Mouse (Mus musculus): ENCODE measurements around the gene Inafm1. TPM values are rescaled to one million over a fixed set of nuclear protein-coding genes. Genes with fewer than 3 reads are reported as not detected.
A peak's percentile ranks its signal among the peaks of the same experiment; 100 is the strongest.

Gene Inafm1
- polyA plus RNA-seq, 1 experiment from 2014 or later, result 28.0 TPM

- Histone ChIP-seq H3K4me3 (ENCODE audit: low read depth, low read length) (peak overlapping the region; percentile 46), H3K4me2 (replicated peaks; ENCODE audit: low read depth) (peak overlapping the region; percentile 79), H3K27me3 (ENCODE audit: control insufficient read depth, insufficient read depth, low read length) (no peaks in the 10 kb centered on the region), H3K36me3 (ENCODE audit: control insufficient read depth, insufficient read depth, low read length) (no peaks in the 10 kb centered on the region), H3K9me3 (ENCODE audit: control insufficient read depth, low read length) (no peaks in the 10 kb centered on the region), H3K27ac (replicated peaks) (peak overlapping the region; percentile 94), H3K9ac (ENCODE audit: low read length) (peak overlapping the region; percentile 55), H3K4me1 (replicated peaks; ENCODE audit: control insufficient read depth, insufficient read depth) (0 out of 2 replicates have a peak, but pooled peaks cover 4% of the 10 kb centered on the region)
- ATAC-seq (ENCODE audit: low FRiP score, low TSS enrichment) (peak; percentile 64), DNase-seq (ENCODE audit: low spot score) (peak; percentile 86)
- whole genome bisulfite sequencing, result under 1% methylated on average over 41 of the region's 41 CpGs
- TF ChIP-seq EP300 (optimal IDR thresholded peaks at IDR 0.05) (no peak), CTCF (IDR thresholded peaks at IDR 0.05; ENCODE audit: low read depth) (no peak)
These were observed 22.0 kb upstream of the Inafm1 start for GRCm38 (mm10) chr7:16295321-16295900.

GRCm38 (mm10) chr7:16294837-16295236, 21.4 kb upstream of the Inafm1 start:
- Histone ChIP-seq H3K4me2 (replicated peaks; ENCODE audit: low read depth) (peak overlapping the region; percentile 79), H3K9ac (ENCODE audit: low read length) (peak overlapping the region; percentile 55), H3K36me3 (ENCODE audit: control insufficient read depth, insufficient read depth, low read length) (no peaks in the 10 kb centered on the region), H3K27me3 (ENCODE audit: control insufficient read depth, insufficient read depth, low read length) (no peaks in the 10 kb centered on the region), H3K4me1 (replicated peaks; ENCODE audit: control insufficient read depth, insufficient read depth) (0 out of 2 replicates have a peak, but pooled peaks cover 1% of the 10 kb centered on the region), H3K4me3 (ENCODE audit: low read depth, low read length) (peak overlapping the region; percentile 46), H3K9me3 (ENCODE audit: control insufficient read depth, low read length) (no peaks in the 10 kb centered on the region), H3K27ac (replicated peaks) (peak overlapping the region; percentile 94)
- peak; percentile 98 for TF ChIP-seq CTCF (IDR thresholded peaks at IDR 0.05; ENCODE audit: low read depth)
- no peak for TF ChIP-seq EP300 (optimal IDR thresholded peaks at IDR 0.05)
- under 1% methylated on average over 23 of the region's 23 CpGs for WGBS
- DNase-seq (ENCODE audit: low spot score) (peak; percentile 96), ATAC-seq (ENCODE audit: low FRiP score, low TSS enrichment) (peak; percentile 90)

GRCm38 (mm10) chr7:16294346-16294745, 20.9 kb upstream of the Inafm1 start:
- H3K36me3 ChIP-seq (ENCODE audit: control insufficient read depth, insufficient read depth, low read length), result no peaks in the 10 kb centered on the region
- no peaks in the 10 kb centered on the region for H3K27me3 ChIP-seq (ENCODE audit: control insufficient read depth, insufficient read depth, low read length)
- ATAC-seq (ENCODE audit: low FRiP score, low TSS enrichment) (peak; percentile 58), DNase-seq (ENCODE audit: low spot score) (peak; percentile 58)
- peak overlapping the region; percentile 79 for H3K4me2 ChIP-seq (replicated peaks; ENCODE audit: low read depth)
- no peaks in the 10 kb centered on the region for H3K4me1 ChIP-seq (replicated peaks; ENCODE audit: control insufficient read depth, insufficient read depth)
- H3K9ac ChIP-seq (ENCODE audit: low read length), result no peak overlapping the region
- no peaks in the 10 kb centered on the region for H3K9me3 ChIP-seq (ENCODE audit: control insufficient read depth, low read length)
- TF ChIP-seq EP300 (optimal IDR thresholded peaks at IDR 0.05), result no peak
- peak; percentile 51 for TF ChIP-seq CTCF (IDR thresholded peaks at IDR 0.05; ENCODE audit: low read depth)
- 26% methylated on average over 4 of the region's 4 CpGs for WGBS
- peak overlapping the region; percentile 18; the same call in 1 of the 2 replicates for H3K27ac ChIP-seq (replicated peaks)
- no peak overlapping the region for H3K4me3 ChIP-seq (ENCODE audit: low read depth, low read length)

- Histone ChIP-seq H3K4me3 (ENCODE audit: low read depth, low read length) (no peak overlapping the region), H3K4me2 (replicated peaks; ENCODE audit: low read depth) (no peak overlapping the region), H3K27me3 (ENCODE audit: control insufficient read depth, insufficient read depth, low read length) (no peaks in the 10 kb centered on the region), H3K36me3 (ENCODE audit: control insufficient read depth, insufficient read depth, low read length) (peaks cover 5% of the 10 kb centered on the region), H3K9ac (ENCODE audit: low read length) (no peak overlapping the region), H3K9me3 (ENCODE audit: control insufficient read depth, low read length) (no peaks in the 10 kb centered on the region), H3K4me1 (replicated peaks; ENCODE audit: control insufficient read depth, insufficient read depth) (no peaks in the 10 kb centered on the region), H3K27ac (replicated peaks) (no peak overlapping the region)
- DNase-seq (ENCODE audit: low spot score) (no peak), ATAC-seq (ENCODE audit: low FRiP score, low TSS enrichment) (no peak)
- 63% methylated on average over 1 of the region's 1 CpGs for WGBS
- TF ChIP-seq EP300 (optimal IDR thresholded peaks at IDR 0.05), result no peak
- TF ChIP-seq CTCF (IDR thresholded peaks at IDR 0.05; ENCODE audit: low read depth), result no peak
These were observed 14.4 kb upstream of the Inafm1 start for GRCm38 (mm10) chr7:16287791-16288190.

- Histone ChIP-seq H3K27me3 (ENCODE audit: control insufficient read depth, insufficient read depth, low read length) (no peaks in the 10 kb centered on the region), H3K4me1 (replicated peaks; ENCODE audit: control insufficient read depth, insufficient read depth) (no peaks in the 10 kb centered on the region), H3K9me3 (ENCODE audit: control insufficient read depth, low read length) (no peaks in the 10 kb centered on the region), H3K36me3 (ENCODE audit: control insufficient read depth, insufficient read depth, low read length) (peaks cover 13% of the 10 kb centered on the region), H3K4me2 (replicated peaks; ENCODE audit: low read depth) (peak overlapping the region; percentile 57), H3K9ac (ENCODE audit: low read length) (no peak overlapping the region), H3K27ac (replicated peaks) (peak overlapping the region; percentile 26; the same call in 1 of the 2 replicates), H3K4me3 (ENCODE audit: low read depth, low read length) (peak overlapping the region; percentile 67)
- DNase-seq (ENCODE audit: low spot score) (no peak), ATAC-seq (ENCODE audit: low FRiP score, low TSS enrichment) (no peak)
- TF ChIP-seq CTCF (IDR thresholded peaks at IDR 0.05; ENCODE audit: low read depth) (no peak), EP300 (optimal IDR thresholded peaks at IDR 0.05) (peak; percentile 30)
- 78% methylated on average over 2 of the region's 2 CpGs for WGBS
These were observed 13.6 kb upstream of the Inafm1 start for GRCm38 (mm10) chr7:16287016-16287415.
